Mouse (Mus musculus) thymus, adult 2 months (tissue): Measurements from ENCODE around the gene Hist1h1a.

Experiments used
- CTCF ChIP-seq: fragments of 200-500 bp; IDR thresholded peaks from 2 replicates; pipeline ENCODE4 v1.5.1; 2012; ENCODE audit warnings: mild to moderate bottlenecking, control low read depth, low read length, moderate library complexity, borderline replicate concordance; ENCODE audit not compliant: control insufficient read depth, poor library complexity, insufficient read depth; ENCODE audit errors: extremely low read depth
- POLR2A ChIP-seq: fragments of 200-500 bp; IDR thresholded peaks from 2 replicates; pipeline ENCODE4 v1.6.1; 2012; ENCODE audit warnings: mild to moderate bottlenecking, low read length, control low read depth, moderate library complexity; ENCODE audit not compliant: control insufficient read depth, poor library complexity, insufficient read depth; ENCODE audit errors: extremely low read depth

DNA sequence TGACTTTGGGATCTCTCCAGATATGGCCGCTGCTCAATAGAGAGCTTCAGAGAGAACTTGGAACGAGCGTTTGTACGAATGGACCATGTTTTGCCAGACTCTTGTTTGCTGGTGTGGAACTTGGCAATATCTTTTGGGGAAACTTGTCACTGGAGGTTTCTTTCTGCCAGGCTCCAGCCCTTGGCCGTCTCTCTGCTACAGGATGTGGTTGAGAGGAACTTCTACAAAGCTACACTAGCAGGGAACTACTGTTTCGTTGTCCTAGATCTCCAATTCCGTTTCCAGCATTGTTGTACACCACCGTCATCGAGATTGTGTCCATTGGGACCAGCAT, 34.3 kb upstream of the Hist1h1a start:
- TF ChIP-seq POLR2A: no peak
- no peak for TF ChIP-seq CTCF
